Mouse (Mus musculus) heart, postnatal 0 days (tissue): ENCODE results near the gene Bhlha9. TPM values are rescaled to one million over a fixed set of nuclear protein-coding genes. Genes with fewer than 3 reads are reported as not detected.
A peak's percentile ranks its signal among the peaks of the same experiment; 100 is the strongest.

Experiments
- ATAC-seq: fragments of 200-750 bp; cut with Nextera tagmentation; 2 replicates; pipeline ENCODE4 v1.8.0; 2017; ENCODE audit warnings: low read depth, moderate number of reproducible peaks, moderate library complexity; ENCODE audit not compliant: insufficient read depth
- DNase-seq: peaks from one replicate; pipeline ENCODE4 v3.0.0-alpha.2; 2016; ENCODE audit warnings: low spot score
- H3K27ac ChIP-seq: fragments of 300-500 bp; sonication (generic); 2 replicates; pipeline ENCODE4 v1.5.1; 2014; ENCODE audit warnings: low read depth, mild to moderate bottlenecking
- H3K27me3 ChIP-seq: fragments of 300-500 bp; sonication (generic); 2 replicates; pipeline ENCODE4 v1.6.1; 2014; ENCODE audit warnings: low read length, mixed read lengths; ENCODE audit not compliant: control insufficient read depth, insufficient read depth
- H3K36me3 ChIP-seq: fragments of 300-500 bp; sonication (generic); replicated peaks from 2 replicates; pipeline ENCODE4 v1.6.1; 2014; ENCODE audit warnings: low read length, mixed read lengths; ENCODE audit not compliant: control insufficient read depth, insufficient read depth
- H3K4me1 ChIP-seq: fragments of 300-500 bp; sonication (generic); 2 replicates; pipeline ENCODE4 v1.6.1; 2014; ENCODE audit warnings: antibody characterized with exemption; ENCODE audit not compliant: control insufficient read depth, insufficient read depth
- H3K4me2 ChIP-seq: fragments of 300-500 bp; sonication (generic); 2 replicates; pipeline ENCODE4 v1.6.1; 2014; ENCODE audit warnings: low read depth, mild to moderate bottlenecking, low read length, moderate library complexity
- H3K4me3 ChIP-seq: fragments of 300-500 bp; sonication (generic); 2 replicates; pipeline ENCODE4 v1.5.1; 2014; ENCODE audit warnings: low read depth, low read length
- H3K9ac ChIP-seq: fragments of 300-500 bp; sonication (generic); replicated peaks from 2 replicates; pipeline ENCODE4 v1.6.1; 2014; ENCODE audit warnings: low read depth, low read length, mixed read lengths
- H3K9me3 ChIP-seq: fragments of 300-500 bp; sonication (generic); replicated peaks from 2 replicates; pipeline ENCODE4 v1.6.1; 2016; ENCODE audit warnings: low read length; ENCODE audit not compliant: control insufficient read depth
- CTCF ChIP-seq: IDR thresholded peaks from 2 replicates; pipeline ENCODE4 v1.5.1; 2016; ENCODE audit warnings: antibody characterized with exemption, control low read depth, low read depth
- EP300 ChIP-seq: IDR thresholded peaks from 2 replicates; pipeline ENCODE4 v1.6.1; 2016; ENCODE audit warnings: antibody characterized with exemption, low read depth
- WGBS: fragments of 180-500 bp; shearing (Covaris S2); extraction: QIAGEN DNeasy Blood & Tissue Kit; methylation state at CpG from one replicate; pipeline ENCODE4 v1.1.7; 2014; 5-methylcytosine and 5-hydroxymethylcytosine counted together
- polyA plus RNA-seq: library from polyadenylated mRNA; unstranded; fragments of >200 nt; fragmentation: Nextera tagmentation; extraction: Ambion mirVana; gene quantifications from 2 replicates; pipeline ENCODE4 v1.2.1, GENCODE M21; 2015
- total RNA-seq: library from RNA; depleted of rRNA; stranded (reverse); fragments of >200 nt; gene quantifications from 2 replicates; pipeline ENCODE4 v1.2.3, GENCODE M21; 2014; ENCODE audit warnings: low replicate concordance; rRNA removed

Bhlha9 gene
- total RNA-seq = not detected in 2 replicates
- not detected in 2 replicates for polyA plus RNA-seq

GRCm38 (mm10) chr11:76671871-76672475 lies at the start of gene Bhlha9:
TSS of gene Bhlha9 (plus strand) at chr11:76672470.
- Histone ChIP-seq H3K27me3 (peaks cover 84% of the 10 kb centered on the region), H3K4me2 (peak within 1 kb of the TSS; percentile 24), H3K4me3 (peak within 1 kb of the TSS; percentile 20), H3K36me3 (no peaks in the 10 kb centered on the region), H3K9ac (no peak within 1 kb of the TSS), H3K9me3 (no peaks in the 10 kb centered on the region), H3K27ac (no peak within 1 kb of the TSS), H3K4me1 (no peaks in the 10 kb centered on the region)
- ATAC-seq (no peak), DNase-seq (no peak)
- no peak for TF ChIP-seq EP300
- no peak for TF ChIP-seq CTCF
- 59% methylated on average over 15 of the region's 15 CpGs for WGBS

GRCm38 (mm10) chr11:76622566-76623205 lies 49.6 kb upstream of the Bhlha9 start:
- Histone ChIP-seq H3K4me2 (peak overlapping the region; percentile 84), H3K27ac (no peak overlapping the region), H3K27me3 (peaks cover 34% of the 10 kb centered on the region), H3K9ac (peak overlapping the region; percentile 57; the same call in 1 of the 2 replicates), H3K36me3 (no peaks in the 10 kb centered on the region), H3K4me1 (peaks cover 12% of the 10 kb centered on the region; the same call in 1 of the 2 replicates), H3K9me3 (peaks cover 3% of the 10 kb centered on the region; the same call in 1 of the 2 replicates), H3K4me3 (peak overlapping the region; percentile 73)
- DNase-seq = no peak
- under 1% methylated on average over 60 of the region's 66 CpGs for WGBS
- TF ChIP-seq EP300 = no peak
- ATAC-seq = peak; percentile 37

- Histone ChIP-seq H3K4me3 (peak overlapping the region; percentile 73), H3K27ac (no peak overlapping the region), H3K9me3 (peaks cover 3% of the 10 kb centered on the region; the same call in 1 of the 2 replicates), H3K4me1 (peaks cover 15% of the 10 kb centered on the region; the same call in 1 of the 2 replicates), H3K4me2 (peak overlapping the region; percentile 84), H3K27me3 (peaks cover 34% of the 10 kb centered on the region), H3K36me3 (no peaks in the 10 kb centered on the region), H3K9ac (peak overlapping the region; percentile 57)
- DNase-seq (peak; percentile 29), ATAC-seq (peak; percentile 84)
- TF ChIP-seq CTCF (no peak), EP300 (no peak)
- 2% methylated on average over 66 of the region's 72 CpGs for WGBS
Measured at GRCm38 (mm10) chr11:76623206-76623961, 48.9 kb upstream of the Bhlha9 start.

GRCm38 (mm10) chr11:76624071-76624470 lies 48.2 kb upstream of the Bhlha9 start:
- Histone ChIP-seq H3K36me3 (no peaks in the 10 kb centered on the region), H3K27ac (no peak overlapping the region), H3K4me3 (peak overlapping the region; percentile 73; the same call in 1 of the 2 replicates), H3K4me2 (peak overlapping the region; percentile 84), H3K4me1 (peaks cover 18% of the 10 kb centered on the region; the same call in 1 of the 2 replicates), H3K9ac (no peak overlapping the region), H3K27me3 (peaks cover 34% of the 10 kb centered on the region), H3K9me3 (peaks cover 3% of the 10 kb centered on the region; the same call in 1 of the 2 replicates)
- 65% methylated on average over 10 of the region's 10 CpGs for WGBS
- DNase-seq (no peak), ATAC-seq (no peak)
- TF ChIP-seq CTCF = no peak
- TF ChIP-seq EP300 = no peak

- WGBS = 85% methylated on average over 3 of the region's 3 CpGs
- Histone ChIP-seq H3K4me2 (no peak overlapping the region), H3K27me3 (peaks cover 34% of the 10 kb centered on the region), H3K36me3 (no peaks in the 10 kb centered on the region), H3K9me3 (peaks cover 3% of the 10 kb centered on the region; the same call in 1 of the 2 replicates), H3K4me1 (peaks cover 18% of the 10 kb centered on the region; the same call in 1 of the 2 replicates), H3K4me3 (no peak overlapping the region), H3K27ac (no peak overlapping the region), H3K9ac (no peak overlapping the region)
- ATAC-seq = no peak
- DNase-seq = no peak
- no peak for TF ChIP-seq EP300
- TF ChIP-seq CTCF = no peak
Measured at GRCm38 (mm10) chr11:76624881-76625280, 47.4 kb upstream of the Bhlha9 start.
